Mouse (Mus musculus) erythroblast, embryonic 14.5 days (primary cell): Measurements from ENCODE around the gene Plekha7.

Experiments
- GATA1 ChIP-seq: IDR thresholded peaks from 2 replicates; pipeline ENCODE4 v1.6.1; 2012; ENCODE audit warnings: low read length, inconsistent platforms, mixed read lengths
- TAL1 ChIP-seq: IDR thresholded peaks from 3 replicates; pipeline ENCODE4 v1.6.1; 2012; ENCODE audit warnings: low read length, inconsistent platforms, mixed read lengths

- TF ChIP-seq GATA1, result no peak
- no peak for TF ChIP-seq TAL1
Measured at GRCm38 (mm10) chr7:116280126-116280525, 28.1 kb downstream of the Plekha7 start.
